Mouse (Mus musculus) natural killer cell, adult 2 months (primary cell): ENCODE data around the gene Irx1.

ENCODE experiments used
- DNase-seq, 2 experiments: peaks; one replicate each; pipeline ENCODE4 v3.0.0; 2022; ENCODE audit warnings: low spot score in 2 of 2

The Irx1 gene

DNA sequence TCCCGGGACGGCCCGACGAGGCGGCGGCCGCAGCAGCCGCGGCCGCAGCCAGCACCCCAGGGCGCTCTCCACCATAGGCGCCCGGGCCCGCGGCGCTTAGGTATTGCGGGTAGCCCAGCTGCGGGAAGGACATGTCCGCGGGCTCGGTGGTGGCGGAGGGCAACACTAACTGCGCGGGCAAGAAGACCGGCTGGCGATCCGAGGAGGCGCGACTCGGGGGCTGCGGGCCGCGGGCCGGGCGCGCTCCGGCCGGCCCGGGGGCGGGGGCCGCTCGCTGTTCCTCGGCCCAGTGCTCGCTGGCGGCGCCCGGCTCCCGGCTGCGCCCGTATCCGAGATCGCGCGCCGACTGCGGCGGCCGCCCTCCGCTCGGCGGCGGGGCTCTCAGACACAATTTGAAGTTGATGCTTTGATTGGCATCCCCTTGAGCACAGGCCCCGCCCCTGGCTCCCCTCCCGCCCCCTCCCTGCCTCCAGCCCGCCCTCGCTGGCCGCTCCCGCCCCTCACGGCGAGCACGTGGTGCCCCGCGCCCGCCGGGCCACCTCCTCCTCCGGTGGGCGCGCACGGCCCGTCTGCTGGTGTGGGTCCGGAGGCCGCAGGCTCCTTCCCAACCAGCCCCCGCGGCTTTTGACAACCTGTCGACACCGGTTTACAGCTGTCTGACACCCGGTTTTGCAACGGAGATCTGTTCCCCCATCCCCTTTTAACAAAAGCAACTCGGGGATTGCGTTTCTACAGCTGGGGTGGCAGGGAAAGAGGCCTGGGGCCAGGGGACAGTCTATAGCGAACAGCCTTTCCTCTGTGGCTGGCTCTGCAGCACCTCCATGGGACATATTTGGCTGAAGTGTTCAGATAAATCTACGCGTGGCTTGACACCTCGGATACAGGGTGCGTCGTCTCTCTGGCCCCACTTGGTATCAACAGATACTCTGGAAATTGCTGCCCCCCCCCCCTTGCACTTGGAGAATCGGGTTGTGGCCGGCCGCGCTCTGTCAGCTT, at the start of gene Irx1:
Gene Irx1 (minus strand): TSS at position 368 of the 996 bp plus-strand sequence.
- DNase-seq = no peak

DNA sequence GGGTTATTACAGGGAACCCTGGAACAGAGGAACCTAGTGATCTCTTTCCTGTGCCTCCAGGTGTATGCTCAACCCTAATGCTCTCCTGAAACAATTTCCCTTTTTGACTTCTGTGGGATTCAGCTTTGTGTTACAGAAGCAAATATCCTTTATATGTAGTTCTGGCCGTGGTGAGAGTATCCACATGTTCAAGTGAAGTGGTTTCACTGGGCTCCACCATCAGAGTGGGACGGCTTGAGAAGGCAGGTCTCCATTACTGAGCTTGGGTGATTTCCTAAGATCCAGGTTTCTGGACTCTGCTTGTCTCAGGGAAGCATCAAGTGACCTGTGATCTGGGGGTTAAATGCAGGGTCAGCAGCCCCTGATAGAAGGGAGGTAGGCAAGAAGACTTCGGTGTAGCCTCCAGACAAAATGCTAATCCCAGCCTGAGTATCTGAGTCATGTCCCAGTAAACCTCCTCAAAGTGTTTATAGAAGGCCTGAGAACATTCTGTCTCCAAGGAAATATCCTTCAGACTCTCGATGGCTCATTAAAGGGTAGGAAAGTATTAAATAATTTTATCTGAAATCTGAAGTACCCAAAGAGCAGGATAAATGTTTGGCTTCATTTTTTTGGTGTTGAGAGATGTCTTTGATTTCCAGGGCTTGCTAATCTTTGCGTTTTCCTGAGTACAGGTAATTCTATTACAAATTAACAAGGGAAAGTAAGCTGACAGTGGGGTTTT, 16.6 kb upstream of the Irx1 start:
- no peak for DNase-seq

DNA sequence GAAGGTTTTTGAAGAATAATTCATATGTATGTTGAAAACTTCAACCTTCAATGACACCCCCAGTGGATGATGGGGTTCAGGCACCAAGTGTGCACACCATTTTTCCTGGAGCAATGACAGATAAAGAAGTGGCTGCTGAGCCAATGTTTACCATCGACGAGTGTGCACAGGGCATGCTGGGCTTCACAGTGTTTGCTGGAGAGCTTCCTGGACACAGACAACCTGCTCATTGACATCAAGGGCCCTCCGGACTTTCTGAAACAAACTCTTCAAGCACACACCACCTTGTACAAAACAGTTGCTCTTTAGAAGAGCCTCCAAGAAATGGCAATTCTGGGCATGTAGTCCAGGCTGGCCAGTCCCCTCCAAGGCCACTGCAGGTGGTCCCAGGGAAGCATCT, 12.2 kb upstream of the Irx1 start:
- DNase-seq = no peak

DNA sequence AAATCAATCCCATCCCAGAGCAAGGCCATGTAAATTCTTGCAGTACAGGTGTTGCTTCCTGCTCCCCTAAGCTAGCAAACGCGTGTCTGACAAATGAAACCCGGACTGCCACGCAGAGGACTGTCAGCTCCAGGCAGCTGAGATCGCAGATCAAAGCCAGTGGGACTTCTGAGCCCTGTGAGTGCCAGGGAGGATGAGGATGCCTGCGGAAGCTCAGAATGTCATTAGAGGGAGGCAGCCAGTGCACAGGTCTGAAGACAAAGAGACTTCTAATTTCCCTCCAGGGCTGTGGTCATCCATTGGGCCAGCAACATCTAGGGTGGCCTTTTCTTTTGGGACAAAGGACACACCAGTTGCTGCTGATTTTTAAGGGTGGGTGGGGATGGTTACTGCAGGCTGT, 4.8 kb upstream of the Irx1 start:
- no peak for DNase-seq

DNA sequence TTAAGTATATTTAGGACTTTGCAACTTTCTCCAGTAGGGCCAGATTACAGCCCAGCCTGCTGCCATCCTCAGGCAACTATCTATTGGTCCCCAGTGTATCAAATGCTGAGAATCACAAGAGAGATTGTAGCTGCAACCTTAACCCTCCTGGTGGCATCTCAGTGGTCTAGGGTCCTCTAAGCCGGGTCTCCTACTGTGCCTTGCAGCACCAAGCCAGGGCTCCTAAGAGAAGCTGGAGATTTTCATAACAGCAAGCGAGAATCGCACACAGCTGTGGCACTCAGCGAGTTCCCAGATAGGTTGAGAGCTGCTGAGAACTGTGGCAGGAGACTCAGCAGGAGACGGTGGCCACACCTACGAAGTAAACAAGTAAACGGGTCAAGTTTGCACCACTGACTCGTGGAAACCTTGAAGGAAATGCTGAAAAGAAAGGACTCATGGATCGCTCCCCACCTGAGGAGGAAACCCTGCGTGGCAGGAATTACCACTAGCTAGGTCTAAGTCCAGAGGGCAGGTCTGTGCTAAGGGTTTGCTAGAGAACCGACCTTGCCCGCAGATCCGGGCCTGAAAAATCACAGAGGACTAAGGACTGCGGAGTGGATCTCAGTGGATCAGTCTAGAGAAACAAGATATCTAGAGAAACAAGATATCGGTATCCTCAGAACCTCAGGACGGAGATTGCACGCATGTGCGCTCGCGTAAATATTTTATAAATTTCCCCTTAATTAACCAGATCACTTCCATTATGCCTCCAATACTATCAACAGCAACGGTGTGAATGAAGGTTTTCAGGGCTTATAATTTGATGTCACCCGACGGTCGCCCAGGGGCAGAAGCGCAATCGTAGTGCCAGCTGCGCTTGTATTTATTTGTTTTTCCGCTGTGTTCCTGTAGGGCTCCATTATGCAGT, 4.1 kb upstream of the Irx1 start:
- no peak for DNase-seq

DNA sequence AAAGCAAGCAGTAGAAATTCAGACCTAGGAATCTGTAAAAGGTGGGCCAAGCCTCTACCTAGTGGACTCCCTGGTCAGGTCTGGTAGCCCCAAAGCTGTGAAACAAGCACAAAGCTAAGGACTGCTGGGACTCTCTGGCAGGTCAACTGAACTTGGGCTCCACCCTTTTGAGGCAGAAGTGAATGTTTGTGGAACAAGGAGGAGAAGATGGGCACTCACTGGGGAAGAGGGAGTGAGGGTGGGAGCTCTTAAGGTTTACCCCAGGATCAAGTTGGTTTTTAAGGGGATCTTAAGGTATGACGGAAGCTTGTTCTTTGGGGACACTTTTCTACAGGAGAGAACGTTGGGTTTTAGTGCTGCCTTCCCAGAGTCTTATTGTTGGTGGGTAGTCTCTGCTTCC, 3.1 kb upstream of the Irx1 start:
- DNase-seq = no peak

DNA sequence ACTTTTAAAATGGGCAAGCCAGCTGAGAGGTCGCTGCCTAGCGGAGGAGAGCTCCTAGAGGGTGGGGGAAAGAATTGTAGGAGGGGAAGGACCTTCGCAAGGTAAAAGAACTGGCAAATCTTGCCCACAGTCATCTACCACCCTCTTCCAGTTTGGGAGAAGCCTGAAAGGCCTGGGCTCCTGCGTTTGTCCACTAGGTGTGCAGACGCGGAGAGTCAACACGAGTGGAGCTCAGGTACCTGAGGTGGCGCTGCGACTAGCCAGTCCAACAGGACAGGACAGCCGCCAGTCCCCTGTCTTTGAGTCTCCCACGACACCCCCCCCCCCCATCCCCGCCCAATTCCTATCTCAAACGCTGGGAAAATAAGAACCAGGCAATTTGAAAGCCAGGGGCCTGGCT, 843 bp upstream of the Irx1 start:
- no peak for DNase-seq

DNA sequence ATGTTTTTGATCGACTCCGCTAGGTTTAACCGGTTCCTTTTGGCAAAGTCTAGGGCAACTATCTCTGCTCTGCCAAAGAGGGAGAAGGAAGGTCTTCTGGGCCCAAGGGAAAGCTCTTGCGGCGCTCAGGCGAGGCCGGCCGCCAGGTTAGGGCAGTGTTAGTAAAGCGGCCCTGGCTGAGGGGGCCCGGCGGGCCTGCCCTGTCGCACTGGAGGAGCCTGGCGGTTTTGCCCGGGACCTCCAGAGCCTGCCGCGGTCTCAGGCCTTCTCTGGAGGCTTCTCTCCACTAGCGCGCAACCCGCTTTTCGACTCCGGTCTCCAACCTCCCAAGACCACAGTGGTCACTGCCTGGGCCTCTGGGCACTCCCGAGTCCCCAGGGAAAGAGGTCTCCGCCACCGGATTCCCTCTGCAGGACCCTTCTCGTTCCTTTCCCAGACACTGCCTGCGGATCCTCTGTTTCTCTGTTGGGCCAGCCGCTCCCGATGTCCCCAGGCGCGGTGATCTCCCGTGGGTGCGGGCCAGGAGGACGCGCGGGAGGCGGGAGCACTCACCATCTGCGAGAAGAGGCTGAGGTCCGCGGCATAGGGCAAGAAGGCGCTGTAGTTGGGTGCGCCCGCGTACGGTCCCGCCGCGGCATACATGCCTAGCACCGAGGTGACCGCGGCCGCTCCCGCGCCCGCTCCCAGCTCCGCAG, 715 bp downstream of the Irx1 start:
- DNase-seq = no peak

DNA sequence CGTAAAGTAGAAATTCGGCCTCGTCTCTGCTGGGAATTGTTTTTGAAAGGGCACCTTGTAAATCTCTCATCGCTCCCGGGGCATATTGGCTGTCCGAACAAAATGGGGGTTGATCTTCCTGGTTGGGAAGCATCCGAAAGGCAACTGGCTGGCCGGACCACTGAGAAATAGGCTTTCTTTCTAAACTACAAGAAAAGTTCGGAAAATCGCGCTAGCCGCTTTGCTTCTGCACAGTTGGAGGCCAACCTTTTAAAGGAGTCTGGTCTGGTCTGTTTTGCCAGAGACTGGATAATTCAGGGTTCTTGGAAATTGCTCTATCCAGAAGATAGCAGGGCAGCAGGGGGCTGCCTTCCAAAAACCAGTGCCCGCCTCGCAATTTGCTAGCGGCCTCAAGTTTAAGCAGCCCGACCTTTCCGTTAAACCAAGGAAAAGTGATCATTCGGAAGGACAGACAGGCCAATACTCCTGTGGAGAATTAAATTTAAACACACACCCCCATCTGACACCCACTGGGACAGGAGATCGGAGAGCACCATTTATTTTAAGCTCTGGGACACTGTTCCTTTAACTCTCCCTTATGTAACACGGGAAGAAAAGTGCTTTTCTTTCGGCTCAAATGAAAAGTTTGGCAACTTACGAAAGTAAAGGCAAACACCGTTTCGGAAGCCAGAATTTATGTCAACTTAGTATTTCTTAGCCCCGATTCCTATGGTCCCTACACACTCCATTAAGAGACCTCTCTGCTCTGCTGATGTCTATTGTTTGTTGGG, 1.4 kb downstream of the Irx1 start:
- DNase-seq = no peak

DNA sequence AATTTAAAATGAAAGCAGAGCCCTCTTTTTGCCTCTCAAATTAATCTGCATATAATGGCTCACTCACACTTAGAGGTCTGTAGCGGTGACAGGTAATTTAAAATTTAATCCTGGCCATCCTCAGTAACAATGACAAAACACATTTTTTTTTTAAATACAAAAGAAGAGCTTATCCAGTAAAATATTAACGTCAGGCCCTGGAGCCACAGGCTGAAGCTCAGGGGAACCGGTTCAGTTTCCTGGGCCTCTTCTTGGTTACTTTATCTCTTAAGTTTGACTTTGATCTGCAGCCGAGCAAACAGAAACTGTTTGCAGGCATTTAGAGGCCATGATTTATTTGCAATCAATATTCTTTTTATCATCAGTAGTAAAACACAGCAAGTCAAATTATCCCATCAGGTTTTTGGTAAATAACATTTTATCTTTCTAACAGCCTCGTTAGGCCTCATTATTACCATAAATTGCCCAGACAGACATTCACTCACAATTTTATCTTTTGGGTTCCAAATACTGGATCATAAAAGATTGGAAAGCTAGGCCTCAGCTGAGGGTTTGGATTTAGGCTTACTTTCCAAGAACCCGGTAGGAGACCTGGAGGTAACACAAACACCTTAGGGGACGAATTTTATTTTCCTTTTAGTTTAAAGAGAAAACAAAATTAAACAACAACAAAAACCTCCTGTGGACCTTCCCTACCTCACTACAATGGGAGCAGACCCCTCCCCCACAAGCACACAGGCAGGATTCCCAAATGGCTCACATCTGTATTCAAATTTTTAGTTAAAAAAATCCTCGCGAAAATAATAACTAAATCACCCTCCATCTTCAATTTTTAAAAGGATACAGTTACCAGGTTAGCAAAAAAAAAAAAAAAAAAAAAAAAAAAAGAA, 2.4 kb downstream of the Irx1 start:
- DNase-seq = no peak

DNA sequence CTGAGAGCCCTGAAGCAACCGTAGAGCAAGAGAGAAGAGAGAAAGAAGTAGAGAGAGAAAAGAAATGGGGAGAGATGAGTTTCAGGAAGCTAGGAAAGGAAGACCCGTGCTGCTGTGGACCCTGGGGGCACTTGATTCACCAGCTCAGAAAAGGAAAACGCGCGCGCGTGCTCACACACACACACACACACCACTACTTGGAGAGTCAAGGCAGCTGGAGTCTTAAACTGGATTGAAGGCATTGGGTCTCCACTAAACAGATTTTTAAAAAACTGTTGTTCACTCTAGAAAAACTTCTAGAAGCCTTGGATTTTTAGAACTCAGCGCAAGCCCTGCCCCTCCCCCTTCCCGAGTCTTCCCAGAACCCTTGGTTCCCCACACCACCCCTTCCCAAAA, 3.2 kb downstream of the Irx1 start:
- no peak for DNase-seq

DNA sequence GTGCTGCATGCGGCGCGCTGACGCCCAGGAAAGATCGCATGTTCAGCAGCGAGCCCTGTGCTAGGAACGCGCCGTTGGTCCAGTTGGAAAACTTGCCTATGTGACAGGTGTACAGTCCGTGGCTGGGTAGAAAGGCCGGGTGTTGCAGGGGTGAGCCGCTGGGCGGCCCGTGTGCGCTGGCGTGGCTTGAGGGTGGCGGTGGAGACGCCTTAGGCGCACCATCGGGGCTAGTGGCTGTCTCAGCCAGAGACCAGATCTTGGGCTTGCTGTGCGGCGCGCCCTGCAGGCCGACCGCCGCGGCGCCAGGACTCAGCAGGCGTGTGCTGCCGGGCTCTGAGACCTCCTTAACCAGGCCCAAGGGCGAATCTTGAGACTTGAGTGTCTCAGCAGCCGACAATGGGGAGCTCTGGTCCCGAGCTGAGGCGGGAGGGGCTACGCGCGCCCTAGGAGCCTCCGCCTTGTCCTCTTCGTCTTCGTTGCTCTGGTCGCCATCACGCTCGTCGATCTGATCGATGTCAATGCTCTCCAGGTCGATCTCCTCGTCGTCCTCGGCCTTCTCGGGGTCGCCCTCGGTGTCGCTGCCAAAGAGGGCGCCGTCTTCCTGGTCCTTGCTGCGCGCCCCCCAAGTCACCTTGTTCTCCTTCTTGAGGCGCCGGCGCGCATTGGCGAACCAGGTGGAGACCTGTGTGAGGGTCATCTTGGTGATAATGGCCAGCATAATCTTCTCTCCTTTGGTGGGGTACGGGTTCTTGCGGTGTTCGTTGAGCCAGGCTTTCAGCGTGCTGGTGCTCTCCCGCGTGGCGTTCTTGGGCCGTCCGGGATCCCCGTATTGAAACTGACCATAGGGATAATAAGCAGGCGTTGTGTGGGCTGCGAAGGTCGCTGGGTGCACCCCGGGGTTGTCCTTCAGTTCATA, 3.9 kb downstream of the Irx1 start:
- no peak for DNase-seq

DNA sequence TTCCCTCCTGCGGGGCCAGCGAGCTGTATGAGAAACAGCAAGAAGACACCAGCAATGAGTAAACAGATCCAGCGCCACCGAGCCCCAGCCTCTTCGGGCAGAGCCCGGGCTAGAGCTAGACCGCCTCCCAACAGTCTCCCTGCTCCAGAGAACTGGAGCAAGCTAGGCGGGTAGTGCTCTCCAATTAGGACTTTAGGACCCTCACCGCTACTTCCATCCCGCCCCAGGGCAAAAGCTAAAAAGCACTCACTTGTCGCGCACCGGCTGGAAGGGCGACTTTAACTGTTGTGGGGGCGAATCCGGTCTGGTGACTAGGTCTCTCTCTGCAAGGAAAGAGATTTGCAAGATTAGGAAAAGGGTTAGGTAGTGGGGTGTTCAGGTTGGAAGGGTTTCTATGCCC, 4.9 kb downstream of the Irx1 start:
- no peak for DNase-seq

DNA sequence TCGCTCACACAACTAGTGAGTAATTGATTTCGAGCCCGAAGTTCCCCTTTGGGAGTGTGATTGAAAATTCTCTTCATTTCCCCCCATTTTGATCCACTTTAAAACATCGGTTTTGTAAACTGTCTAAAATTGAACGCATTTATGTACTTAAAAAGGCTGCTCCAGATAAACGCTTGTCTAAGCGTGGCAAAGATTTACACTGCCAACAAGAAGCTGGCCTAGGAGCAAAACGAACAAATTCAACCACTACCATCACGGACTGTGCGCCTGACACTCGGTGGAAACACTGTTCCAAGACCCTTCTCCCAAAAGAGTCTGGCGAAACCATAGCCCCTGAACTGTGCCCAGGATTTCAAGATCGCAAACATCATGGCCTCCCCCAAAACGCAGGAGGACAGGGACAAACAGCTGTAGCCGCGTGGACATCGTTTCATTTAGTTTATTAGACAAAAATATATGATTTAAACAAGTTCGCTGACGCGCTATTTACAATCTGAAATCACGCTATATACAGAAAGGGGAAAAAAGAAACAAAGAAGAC, 5.6 kb downstream of the Irx1 start:
- no peak for DNase-seq

DNA sequence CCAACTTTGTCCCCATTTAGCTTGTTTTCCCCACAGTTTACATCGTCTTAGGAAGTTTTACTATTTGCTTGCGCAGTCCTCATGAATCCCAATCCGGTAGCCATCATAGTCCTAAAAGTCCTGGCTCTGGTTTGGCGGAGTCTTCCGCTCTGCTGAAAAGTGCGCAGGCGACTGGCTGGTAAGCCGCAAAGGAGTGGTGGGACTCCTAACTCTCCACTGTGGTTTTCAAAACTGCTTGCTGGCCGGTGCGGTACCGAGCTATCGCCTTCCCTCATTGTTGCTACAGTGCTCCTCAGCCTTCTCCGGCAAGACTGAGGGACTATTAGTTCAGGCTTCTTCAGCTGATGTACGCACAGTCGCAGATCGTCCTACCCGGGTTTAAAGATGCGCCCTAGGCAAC, 6.4 kb downstream of the Irx1 start:
- no peak for DNase-seq

DNA sequence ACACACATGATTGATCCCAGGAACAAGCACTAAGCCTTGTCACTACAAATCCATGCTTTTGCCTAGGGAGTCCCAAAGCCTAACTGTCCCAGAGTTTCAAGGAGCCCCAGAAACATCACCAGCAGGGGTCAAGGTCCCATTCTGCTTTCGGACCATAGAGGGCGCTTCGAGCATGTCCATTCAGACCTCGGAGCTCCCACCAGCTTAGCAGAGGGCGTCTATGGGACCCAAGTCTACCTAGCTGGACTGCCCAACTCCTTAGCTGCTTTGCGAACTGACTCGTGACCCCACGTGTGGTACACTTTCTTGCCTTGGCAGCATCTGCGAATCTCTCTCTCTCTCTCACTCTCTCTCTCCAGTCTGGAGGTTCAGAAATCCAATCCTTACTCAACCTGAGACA, 7.0 kb downstream of the Irx1 start:
- DNase-seq = no peak

DNA sequence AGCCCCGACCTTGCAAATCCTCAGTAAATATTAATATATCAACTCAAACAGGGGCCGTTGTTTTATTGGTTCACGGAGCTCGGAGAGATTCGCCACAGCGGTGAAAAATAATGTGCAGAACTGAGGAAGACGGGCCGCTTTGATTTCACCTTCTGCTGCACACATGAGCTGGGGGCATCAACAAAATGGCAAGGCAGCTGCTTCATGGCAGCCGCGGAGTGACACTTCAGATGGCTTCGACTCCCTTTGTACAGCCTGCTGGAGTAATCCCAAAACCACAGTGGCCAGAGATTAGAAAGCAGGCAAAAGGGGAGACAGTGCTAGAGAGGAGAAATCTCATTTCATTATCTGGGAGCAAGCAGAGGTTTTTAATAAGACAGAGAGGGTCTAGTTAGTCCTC, 11.6 kb downstream of the Irx1 start:
- DNase-seq = no peak

DNA sequence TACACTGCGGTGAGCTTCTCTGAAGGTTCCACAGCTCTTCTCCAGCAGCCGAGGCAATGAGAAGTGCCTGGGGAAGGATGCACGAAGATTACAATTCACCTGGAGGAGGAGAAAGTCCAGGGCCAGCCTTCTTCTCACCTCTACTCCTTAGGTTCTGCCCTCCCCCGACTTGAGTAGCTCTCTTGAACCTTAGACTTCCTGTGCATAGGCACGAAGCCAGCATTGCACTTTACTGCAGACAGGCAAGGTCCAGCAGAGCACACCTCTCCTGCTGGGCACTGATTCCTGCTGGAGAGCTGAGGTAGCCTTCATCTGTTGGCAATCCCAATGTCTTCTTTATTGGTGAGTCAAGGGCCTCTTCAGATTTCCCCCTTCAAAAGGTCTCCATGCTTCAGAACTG, 13.7 kb downstream of the Irx1 start:
- no peak for DNase-seq
